Mouse (Mus musculus) layer of hippocampus, adult 2 months (tissue): ENCODE results near the gene Cep83. TPM values are rescaled to one million over a fixed set of nuclear protein-coding genes. Genes with fewer than 3 reads are reported as not detected.

Experiments
- DNase-seq, 2 experiments: peaks; one replicate each; pipeline ENCODE4 v3.0.0; 2022; ENCODE audit warnings: low spot score in 2 of 2
- H3K27ac ChIP-seq: fragments of 200-600 bp; 2 replicates; pipeline ENCODE4 v1.8.1; 2022
- H3K4me3 ChIP-seq: fragments of 200-600 bp; 2 replicates; pipeline ENCODE4 v1.8.1; 2022; ENCODE audit warnings: mild to moderate bottlenecking
- CTCF ChIP-seq: fragments of 200-600 bp; conservative IDR thresholded peaks from 2 replicates; pipeline ENCODE4 v1.8.1; 2022; ENCODE audit warnings: antibody characterized with exemption, mild to moderate bottlenecking, moderate library complexity
- total RNA-seq, 2 experiments: library from RNA; stranded (reverse); gene quantifications; 2 replicates each; pipeline ENCODE4 v1.2.3; 2021

Gene Cep83
- total RNA-seq, 2 experiments from 2014 or later: 30.6 to 32.5 TPM

- DNase-seq: no peak
- Histone ChIP-seq H3K4me3 (no peak overlapping the region), H3K27ac (no peak overlapping the region)
- TF ChIP-seq CTCF: no peak
Observed at GRCm38 (mm10) chr10:94818127-94818526, 129.7 kb downstream of the Cep83 start.

- no peak overlapping the region for H3K4me3 ChIP-seq
- DNase-seq: no peak
- no peak for TF ChIP-seq CTCF
- no peak overlapping the region for H3K27ac ChIP-seq
Observed at GRCm38 (mm10) chr10:94818781-94819665, 130.6 kb downstream of the Cep83 start.

GRCm38 (mm10) chr10:94823971-94824760, 135.7 kb downstream of the Cep83 start:
- H3K4me3 ChIP-seq: no peak overlapping the region
- no peak for TF ChIP-seq CTCF
- no peak for DNase-seq
- H3K27ac ChIP-seq: no peak overlapping the region

GRCm38 (mm10) chr10:94825951-94826350, 137.5 kb downstream of the Cep83 start:
- no peak for DNase-seq
- Histone ChIP-seq H3K27ac (no peak overlapping the region), H3K4me3 (no peak overlapping the region)
- no peak for TF ChIP-seq CTCF

GRCm38 (mm10) chr10:94826436-94826835, 138.0 kb downstream of the Cep83 start:
- no peak for TF ChIP-seq CTCF
- Histone ChIP-seq H3K27ac (no peak overlapping the region), H3K4me3 (no peak overlapping the region)
- DNase-seq: no peak

- no peak overlapping the region for H3K27ac ChIP-seq
- DNase-seq: no peak
- no peak overlapping the region for H3K4me3 ChIP-seq
- no peak for TF ChIP-seq CTCF
Observed at GRCm38 (mm10) chr10:94827325-94827724, 138.9 kb downstream of the Cep83 start.

GRCm38 (mm10) chr10:94827890-94828733, 139.7 kb downstream of the Cep83 start:
- H3K4me3 ChIP-seq: no peak overlapping the region
- TF ChIP-seq CTCF: no peak
- H3K27ac ChIP-seq: peak overlapping the region; percentile 84
- no peak for DNase-seq

GRCm38 (mm10) chr10:94828734-94829230, 140.3 kb downstream of the Cep83 start:
- Histone ChIP-seq H3K27ac (peak overlapping the region; percentile 84), H3K4me3 (peak overlapping the region; percentile 33)
- TF ChIP-seq CTCF: no peak
- no peak for DNase-seq

- no peak for TF ChIP-seq CTCF
- DNase-seq: peak; percentile 82 to 88
- peak overlapping the region; percentile 84 for H3K27ac ChIP-seq
- H3K4me3 ChIP-seq: peak overlapping the region; percentile 33
Observed at GRCm38 (mm10) chr10:94829407-94829806, 141.0 kb downstream of the Cep83 start.

GRCm38 (mm10) chr10:94835874-94836273, 147.4 kb downstream of the Cep83 start:
- no peak overlapping the region for H3K4me3 ChIP-seq
- H3K27ac ChIP-seq: no peak overlapping the region
- no peak for DNase-seq
- TF ChIP-seq CTCF: no peak
